In genomic region chr13:85207493-85207892, GRCm38 (mm10) we compare ENCODE assay signal across 10 mouse cellular contexts. TPM values are rescaled to one million over a fixed set of nuclear protein-coding genes. Genes with fewer than 3 reads are reported as not detected.
A peak's percentile ranks its signal among the peaks of the same experiment; 100 is the strongest.
DNase-seq lines count a peak whose midpoint lies in the region; ATAC-seq and TF ChIP-seq lines count a peak whose summit lies in the region.
"Had no signal": no experiment of that assay in that cellular context is flagged by ENCODE, and none has a peak within 500 bp of the region (broad histone marks: within the 10 kb centered on the region; RNA-seq: fewer than 3 reads in every experiment).

No protein-coding gene starts in this region.

- no peaks in the 10 kb centered on the region for H3K9me3 ChIP-seq in hindbrain, embryonic 16.5 days (ENCODE audit: control insufficient read depth, low read length)
- H3K9me3 ChIP-seq in hindbrain, embryonic 10.5 days, result no peaks in the 10 kb centered on the region
- no peaks in the 10 kb centered on the region for H3K9me3 ChIP-seq in MEL (replicated peaks; ENCODE audit: insufficient read depth, low read length)
- H3K9me3 ChIP-seq: embryonic facial prominence, embryonic 10.5 days; liver, embryonic 13.5 days had no signal

- TF ChIP-seq RAD21 in MEL (IDR thresholded peaks at IDR 0.05; ENCODE audit: low read depth, low read length), result peak; percentile 56

- ATAC-seq in hindbrain, embryonic 16.5 days, result peak; percentile 37; the same call in 1 of the 2 replicates
- peak; percentile 64 for ATAC-seq in megakaryocyte, adult 5-6 weeks (ENCODE audit: poor library complexity, severe bottlenecking)

- peaks cover 12% of the 10 kb centered on the region for H3K36me3 ChIP-seq in hindbrain, embryonic 16.5 days (ENCODE audit: control insufficient read depth, insufficient read depth, low read length)
- peaks cover 41% of the 10 kb centered on the region for H3K36me3 ChIP-seq in hindbrain, embryonic 10.5 days
- peaks cover 0 to 34% of the 10 kb centered on the region in 2 experiments; a peak in 2 of 4 replicates for H3K36me3 ChIP-seq in MEL (ENCODE audit: control insufficient read depth in 1 of 2, insufficient read depth in 2 of 2, low read length in 2 of 2)

- H3K27me3 ChIP-seq in hindbrain, embryonic 16.5 days (replicated peaks; ENCODE audit: control insufficient read depth, insufficient read depth, low read length), result no peaks in the 10 kb centered on the region
- no peaks in the 10 kb centered on the region for H3K27me3 ChIP-seq in hindbrain, embryonic 10.5 days (ENCODE audit: insufficient read depth, poor library complexity, severe bottlenecking)
- no peaks in the 10 kb centered on the region for H3K27me3 ChIP-seq in MEL (ENCODE audit: control insufficient read depth in 1 of 2, insufficient read depth in 2 of 2, low read length in 2 of 2)
- H3K27me3 ChIP-seq: liver, embryonic 13.5 days had no signal

- H3K79me2 ChIP-seq in MEL (ENCODE audit: control insufficient read depth, insufficient read depth, low read length, poor library complexity), result no peaks in the 10 kb centered on the region

- no peak overlapping the region for H3K9ac ChIP-seq in hindbrain, embryonic 16.5 days (ENCODE audit: low read depth, low read length)
- H3K9ac ChIP-seq in MEL (ENCODE audit: control insufficient read depth, low read depth, low read length, poor library complexity, severe bottlenecking), result no peak overlapping the region
- H3K9ac ChIP-seq: liver, embryonic 13.5 days had no signal

- 71% methylated on average over 2 of the region's 2 CpGs for WGBS in hindbrain, embryonic 16.5 days
- 81% methylated on average over 2 of the region's 2 CpGs for WGBS in hindbrain, embryonic 10.5 days

- TF ChIP-seq EP300 in MEL (IDR thresholded peaks at IDR 0.05; ENCODE audit: low read depth in 1 of 2, low read length in 2 of 2), result no peak

- H3K4me1 ChIP-seq in hindbrain, embryonic 16.5 days (ENCODE audit: control insufficient read depth, insufficient read depth, low read depth, low read length), result no peaks in the 10 kb centered on the region
- no peaks in the 10 kb centered on the region for H3K4me1 ChIP-seq in hindbrain, embryonic 10.5 days (replicated peaks)
- H3K4me1 ChIP-seq in MEL (ENCODE audit: control insufficient read depth in 1 of 2, insufficient read depth in 2 of 2, low read length in 2 of 2), result no peaks in the 10 kb centered on the region
- H3K4me1 ChIP-seq: embryonic facial prominence, embryonic 10.5 days; liver, embryonic 13.5 days had no signal

- TF ChIP-seq CTCF in MEL (IDR thresholded peaks at IDR 0.05 in 2 of 3, conservative IDR thresholded peaks at IDR 0.05 in 1 of 3; ENCODE audit: control insufficient read depth in 1 of 3, insufficient read depth in 1 of 3, low read depth in 2 of 3, low read length in 3 of 3, poor library complexity in 1 of 3, severe bottlenecking in 1 of 3), result peak in 1 of 3 experiments; percentile 54; a peak in 3 of 6 replicates

- H3K4me3 ChIP-seq in hindbrain, embryonic 16.5 days (ENCODE audit: low read length), result no peak overlapping the region
- H3K4me3 ChIP-seq in hindbrain, embryonic 10.5 days, result no peak overlapping the region
- no peak overlapping the region for H3K4me3 ChIP-seq in MEL (ENCODE audit: control insufficient read depth in 1 of 2, insufficient read depth in 1 of 2, low read depth in 2 of 2, low read length in 2 of 2)
- H3K4me3 ChIP-seq: embryonic facial prominence, embryonic 10.5 days; liver, embryonic 13.5 days had no signal

- DNase-seq in hindbrain, embryonic 10.5 days (ENCODE audit: low spot score), result no peak
- peak; percentile 19 for DNase-seq in A20 (ENCODE audit: low read depth, low spot score)
- peak; percentile 43 for DNase-seq in MEL (ENCODE audit: low read depth, low spot score)
- DNase-seq in urinary bladder, postnatal 36 days (ENCODE audit: low spot score in 2 of 2), result no peak
- no peak for DNase-seq in frontal cortex, postnatal 36 days (ENCODE audit: low spot score in 2 of 2)
- DNase-seq: heart, postnatal 36 days; liver, embryonic 13.5 days had no signal

- H3K27ac ChIP-seq in hindbrain, embryonic 16.5 days (ENCODE audit: low read depth, low read length), result no peak overlapping the region
- H3K27ac ChIP-seq in hindbrain, embryonic 10.5 days, result no peak overlapping the region
- no peak overlapping the region for H3K27ac ChIP-seq in MEL (ENCODE audit: control insufficient read depth, low read depth, low read length)
- H3K27ac ChIP-seq: embryonic facial prominence, embryonic 10.5 days; liver, embryonic 13.5 days had no signal

- TF ChIP-seq POLR2A in MEL (IDR thresholded peaks at IDR 0.05; ENCODE audit: control insufficient read depth in 1 of 2, insufficient read depth in 1 of 2, low read depth in 1 of 2, low read length in 2 of 2, poor library complexity in 1 of 2), result no peak

- H3K4me2 ChIP-seq in hindbrain, embryonic 16.5 days (ENCODE audit: low read length), result no peak overlapping the region
- H3K4me2 ChIP-seq: liver, embryonic 13.5 days had no signal

TF ChIP-seq in MEL, 35 proteins besides CTCF, POLR2A, EP300 and RAD21:
- no peak for TF ChIP-seq MYB (IDR thresholded peaks at IDR 0.05; ENCODE audit: low read depth, low read length)
- TF ChIP-seq ZMIZ1 (IDR thresholded peaks at IDR 0.05; ENCODE audit: low read depth, low read length), result no peak
- no peak for TF ChIP-seq E2F4 (IDR thresholded peaks at IDR 0.05; ENCODE audit: borderline replicate concordance, low read depth, low read length)
- no peak for TF ChIP-seq TBP (IDR thresholded peaks at IDR 0.05; ENCODE audit: low read depth, low read length)
- TF ChIP-seq POLR2AphosphoS2 (IDR thresholded peaks at IDR 0.05; ENCODE audit: low read length), result no peak
- TF ChIP-seq NELFE (IDR thresholded peaks at IDR 0.05; ENCODE audit: low read depth, low read length), result no peak
- no peak for TF ChIP-seq GABPA (IDR thresholded peaks at IDR 0.05; ENCODE audit: low read depth, low read length)
- TF ChIP-seq MAFK (IDR thresholded peaks at IDR 0.05; ENCODE audit: borderline replicate concordance, low read depth, low read length), result no peak
- TF ChIP-seq SMC3 (IDR thresholded peaks at IDR 0.05; ENCODE audit: low read depth, low read length), result peak; percentile 56
- no peak for TF ChIP-seq TCF12 (IDR thresholded peaks at IDR 0.05; ENCODE audit: low read depth, low read length)
- TF ChIP-seq SIN3A (IDR thresholded peaks at IDR 0.05; ENCODE audit: low read length), result no peak
- TF ChIP-seq USF2 (IDR thresholded peaks at IDR 0.05; ENCODE audit: borderline replicate concordance in 1 of 2, insufficient read depth in 1 of 2, low read depth in 1 of 2, low read length in 2 of 2), result no peak
- TF ChIP-seq ZNF384 (IDR thresholded peaks at IDR 0.05; ENCODE audit: low read depth, low read length), result peak; percentile 97
- no peak for TF ChIP-seq HCFC1 (IDR thresholded peaks at IDR 0.05; ENCODE audit: low read depth, low read length)
- TF ChIP-seq ELF1 (IDR thresholded peaks at IDR 0.05; ENCODE audit: low read depth, low read length), result no peak
- TF ChIP-seq USF1 (IDR thresholded peaks at IDR 0.05; ENCODE audit: low read depth, low read length), result no peak
- no peak for TF ChIP-seq NRF1 (IDR thresholded peaks at IDR 0.05; ENCODE audit: insufficient read depth, low read depth, low read length, poor library complexity, severe bottlenecking)
- TF ChIP-seq ZC3H11A (IDR thresholded peaks at IDR 0.05; ENCODE audit: low read depth, low read length), result peak; percentile 39; the same call in 1 of the 2 replicates

RNA-seq across cellular contexts. Expression of gene Ccnh, which starts 18.3 kb away (rescaled TPM):
- polyA plus RNA-seq in hindbrain, embryonic 16.5 days (2015; fragmentation: Nextera tagmentation; extraction: Ambion mirVana), result 91.7 and 98.0 TPM in 2 replicates
- 99.3 and 105 TPM in 2 replicates for polyA plus RNA-seq in hindbrain, embryonic 10.5 days (2016; fragmentation: Nextera tagmentation; extraction: Ambion mirVana)
- total RNA-seq in MEL (2012; rRNA removed), result 61.8 and 77.3 TPM in 2 replicates
- polyA plus RNA-seq in MEL (2012; ENCODE audit: insufficient read depth in 1 of 2, insufficient read length in 2 of 2, low read depth in 1 of 2, low replicate concordance in 2 of 2, missing spikeins in 1 of 2), result 100 to 1,000 TPM in 1 of 2 experiments, not detected in 1; 101 TPM
- total RNA-seq in megakaryocyte, adult 5-6 weeks (2015), result 46.4 and 46.9 TPM in 2 replicates
- 32.4 and 42.6 TPM in 2 replicates for total RNA-seq in megakaryocyte, adult 5-6 weeks (2017)

Comparison
In these comparisons a context has a peak if more than half of its experiments do, and no peak if none do; other contexts are left out.
1. DNase-seq: peak in A20 (single experiment) and MEL (single experiment); none in hindbrain, embryonic 10.5 days (single experiment), urinary bladder, postnatal 36 days (0 of 2) and frontal cortex, postnatal 36 days (0 of 2).